Mouse (Mus musculus): Measurements from ENCODE around the gene Cep112.
A peak's percentile ranks its signal among the peaks of the same experiment; 100 is the strongest.
"Not testable (repeated sequence)": the region's sequence is repeated elsewhere in the genome, so short reads cannot be mapped to it uniquely, and the experiment has no call there.

Gene Cep112

DNA sequence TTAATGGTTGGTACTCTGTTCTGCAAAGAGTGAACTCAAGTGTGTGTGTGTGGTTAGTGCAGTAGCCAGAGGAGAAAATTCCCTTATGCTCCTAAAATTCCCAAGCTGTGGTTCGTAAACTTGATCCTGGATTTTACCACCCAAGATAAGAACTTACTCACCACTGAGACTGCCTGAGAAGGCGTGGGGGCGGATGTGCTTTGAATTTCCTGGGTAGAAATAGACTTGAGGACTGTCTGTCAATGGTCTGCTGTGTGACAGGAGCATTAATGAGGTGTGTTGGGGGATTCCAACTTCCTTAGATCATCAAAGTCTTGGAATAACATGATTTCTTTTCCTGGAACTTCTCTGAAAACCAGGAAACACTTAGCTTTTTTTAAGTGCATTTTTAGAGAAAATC, 374.7 kb downstream of the Cep112 start:
- DNase-seq (ENCODE audit: low spot score): no peak

DNA sequence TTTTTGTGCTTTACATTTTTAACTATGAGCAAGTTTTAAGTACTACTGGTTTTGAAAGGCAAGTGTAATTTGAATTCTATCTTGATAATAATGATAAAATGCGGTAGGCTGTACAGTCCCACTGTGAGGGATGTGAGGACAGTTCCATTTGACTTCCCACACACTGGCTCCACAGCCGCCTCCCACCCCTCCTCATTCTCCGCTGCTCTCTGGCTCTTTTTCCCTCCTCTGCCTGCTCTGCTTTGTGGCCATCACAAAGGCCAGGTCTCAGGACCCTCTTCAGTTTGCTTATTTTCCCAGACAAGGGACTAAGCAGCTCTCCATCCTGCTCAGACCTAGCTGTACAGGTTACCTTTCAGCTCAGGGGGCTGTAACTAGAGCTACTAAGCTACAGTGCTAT, 379.0 kb downstream of the Cep112 start:
- no peak for DNase-seq (ENCODE audit: low spot score)

DNA sequence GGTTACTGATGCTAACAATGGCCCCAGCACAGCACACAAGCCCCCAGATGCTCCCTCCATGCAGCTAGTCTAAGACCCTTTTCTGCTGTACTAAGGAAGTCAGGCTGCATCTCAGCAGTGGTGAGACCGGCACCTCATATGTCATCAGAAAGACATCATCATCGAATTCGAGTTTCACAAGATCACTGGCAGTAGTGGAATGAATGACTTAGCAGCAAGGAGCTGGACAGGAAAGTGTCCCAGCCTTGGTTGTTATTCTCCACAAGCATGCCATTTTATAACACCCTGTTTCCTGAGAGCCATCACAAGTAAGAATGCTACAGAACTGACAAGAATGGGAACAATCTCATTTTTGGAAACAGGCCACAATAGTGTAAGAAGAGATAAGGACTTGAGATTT, 381.0 kb downstream of the Cep112 start:
- DNase-seq (ENCODE audit: low spot score): no peak

DNA sequence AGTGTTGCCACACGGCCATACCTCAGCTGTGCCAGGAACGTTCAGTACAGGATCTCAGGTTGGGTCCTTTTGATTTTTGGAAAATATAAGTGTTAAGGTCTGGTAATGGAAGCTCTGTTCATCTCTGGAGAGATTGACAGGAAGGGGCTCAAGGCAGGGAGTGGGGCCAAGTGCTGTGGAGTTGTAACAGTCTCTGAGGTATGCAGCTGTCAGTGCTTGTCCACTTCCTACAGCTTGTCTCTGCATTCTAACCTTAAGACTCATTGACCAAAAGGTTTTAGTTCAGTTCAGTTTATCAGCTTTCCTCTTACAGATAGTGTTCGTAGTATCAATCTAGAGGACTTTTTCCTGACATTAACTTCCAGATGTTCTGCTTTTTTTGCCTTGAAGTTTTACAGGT, 384.6 kb downstream of the Cep112 start:
- no peak for DNase-seq (ENCODE audit: low spot score)

GRCm38 (mm10) chr11:108821771-108822170, 396.8 kb downstream of the Cep112 start:
- no peak for DNase-seq (ENCODE audit: low spot score)

GRCm38 (mm10) chr11:108822257-108822656, 397.3 kb downstream of the Cep112 start:
- no peak for DNase-seq (ENCODE audit: low spot score)

DNA sequence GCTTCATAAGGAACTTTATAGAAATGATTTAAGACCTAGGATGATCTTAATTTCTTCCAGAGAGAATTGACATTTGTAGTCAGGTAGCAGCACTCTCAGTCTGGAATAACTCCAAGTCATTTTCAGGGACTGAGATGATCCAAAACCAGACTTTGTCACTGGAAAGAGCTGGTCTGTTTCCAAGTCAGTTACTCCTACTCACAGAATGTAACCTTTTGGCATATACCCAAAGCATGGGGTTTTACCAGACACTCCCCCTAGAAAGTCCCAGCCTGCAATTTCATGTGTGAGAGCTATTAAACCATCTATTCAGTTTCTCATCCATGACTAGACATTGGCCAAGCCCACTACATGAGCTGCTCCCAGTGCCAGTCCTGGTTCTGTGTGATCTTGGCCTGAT, 402.3 kb downstream of the Cep112 start:
- DNase-seq (ENCODE audit: low spot score): no peak

GRCm38 (mm10) chr11:108828374-108829025, 403.5 kb downstream of the Cep112 start:
- DNase-seq (ENCODE audit: low spot score): no peak

DNA sequence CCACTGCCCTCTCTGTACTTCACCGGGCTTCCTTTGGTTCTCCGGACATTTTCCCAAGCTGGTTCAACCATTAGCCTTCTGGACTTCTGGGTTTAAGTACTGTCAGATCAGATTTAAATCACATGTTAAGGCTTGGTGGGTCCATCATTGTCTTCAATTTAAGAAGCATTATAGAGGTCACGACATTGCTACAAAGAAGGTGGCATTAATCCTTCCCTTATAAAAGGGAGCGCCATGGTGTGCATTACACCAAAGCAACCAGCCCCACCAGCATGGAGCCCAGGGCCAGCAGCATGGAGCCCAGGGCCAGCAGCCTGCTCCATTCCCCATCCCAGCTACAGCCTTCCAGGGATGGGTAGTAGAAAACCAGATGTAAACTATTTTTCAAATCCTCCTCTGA, 411.7 kb downstream of the Cep112 start:
- peak; percentile 82 for DNase-seq (ENCODE audit: low spot score)

GRCm38 (mm10) chr11:108840195-108840594, 415.2 kb downstream of the Cep112 start:
- no peak for DNase-seq (ENCODE audit: low spot score)

DNA sequence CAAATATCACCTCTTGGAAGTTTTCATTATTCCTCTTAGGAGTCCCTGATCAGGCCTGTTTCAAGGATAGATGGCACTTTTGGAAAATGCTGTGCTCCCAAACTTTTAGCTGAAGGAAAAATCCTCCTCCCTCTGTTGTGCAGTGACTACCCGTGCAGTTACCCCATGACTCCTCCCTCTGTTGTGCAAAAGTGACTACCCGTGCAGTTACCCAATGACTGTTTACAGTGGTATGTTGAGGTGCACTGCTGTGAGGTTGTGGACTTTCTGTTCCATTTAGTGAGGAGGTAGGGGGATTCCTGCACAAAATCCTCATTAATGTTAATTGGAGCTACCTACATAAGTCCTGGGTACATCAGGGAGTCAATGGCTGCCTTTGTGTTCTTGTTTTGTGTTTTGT, 417.8 kb downstream of the Cep112 start:
- DNase-seq (ENCODE audit: low spot score): no peak

- DNase-seq (ENCODE audit: low spot score): no peak
These were observed 421.0 kb downstream of the Cep112 start for GRCm38 (mm10) chr11:108845971-108846370.

DNA sequence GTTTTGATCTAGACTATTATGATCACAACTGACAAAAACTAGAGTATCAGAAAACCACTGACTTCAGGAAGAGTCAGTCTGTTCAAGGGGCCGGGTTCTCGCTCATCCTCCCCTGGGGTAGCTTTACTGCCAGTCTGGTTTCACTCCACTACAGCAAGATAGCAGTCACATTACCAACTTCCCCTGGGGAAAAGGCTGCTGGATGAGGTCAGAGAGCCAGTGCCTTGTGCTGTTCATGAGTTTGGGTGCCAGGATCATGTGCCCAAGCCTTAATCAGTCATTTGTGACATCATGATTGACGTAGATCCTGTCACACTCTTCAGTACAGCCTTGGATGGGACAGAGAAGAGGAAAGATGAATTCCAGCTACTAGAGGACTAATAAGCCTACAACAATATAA, 421.5 kb downstream of the Cep112 start:
- DNase-seq (ENCODE audit: low spot score): no peak

- DNase-seq (ENCODE audit: low spot score): no peak
These were observed 426.8 kb downstream of the Cep112 start for GRCm38 (mm10) chr11:108851771-108852170.

- no peak for DNase-seq (ENCODE audit: low spot score)
These were observed 432.3 kb downstream of the Cep112 start for GRCm38 (mm10) chr11:108857254-108857653.

DNA sequence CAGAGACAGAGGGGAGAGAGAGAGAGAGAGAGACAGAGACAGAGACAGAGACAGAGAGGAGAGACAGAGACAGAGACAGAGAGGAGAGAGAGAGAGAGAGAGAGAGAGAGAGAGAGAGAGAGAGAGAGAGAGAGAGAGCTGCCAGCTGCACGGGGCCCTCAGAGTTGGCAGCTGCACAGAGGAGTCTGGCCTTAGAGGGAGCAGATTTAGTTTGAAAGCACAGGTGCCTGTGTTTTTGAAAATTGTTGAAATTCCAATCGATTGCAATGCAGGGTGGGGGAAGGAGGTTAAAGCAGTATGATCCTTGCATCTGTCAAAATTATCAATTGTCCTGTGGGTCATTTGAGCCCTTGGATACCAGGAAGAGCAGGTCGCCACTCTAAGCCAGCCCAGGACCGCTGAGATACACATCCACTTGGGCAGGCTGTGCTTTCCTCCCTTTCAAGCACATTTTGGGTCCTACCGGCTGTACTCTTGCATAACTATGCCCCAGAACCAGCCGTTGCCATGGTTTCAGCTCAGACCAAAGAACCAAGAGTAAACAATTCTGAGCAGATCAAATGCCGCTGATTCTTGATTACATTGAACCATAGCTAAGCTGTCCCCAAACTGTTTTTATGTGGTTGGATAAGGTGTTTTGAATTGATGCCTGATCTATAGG, 432.8 kb downstream of the Cep112 start:
- no peak for DNase-seq (ENCODE audit: low spot score)

DNA sequence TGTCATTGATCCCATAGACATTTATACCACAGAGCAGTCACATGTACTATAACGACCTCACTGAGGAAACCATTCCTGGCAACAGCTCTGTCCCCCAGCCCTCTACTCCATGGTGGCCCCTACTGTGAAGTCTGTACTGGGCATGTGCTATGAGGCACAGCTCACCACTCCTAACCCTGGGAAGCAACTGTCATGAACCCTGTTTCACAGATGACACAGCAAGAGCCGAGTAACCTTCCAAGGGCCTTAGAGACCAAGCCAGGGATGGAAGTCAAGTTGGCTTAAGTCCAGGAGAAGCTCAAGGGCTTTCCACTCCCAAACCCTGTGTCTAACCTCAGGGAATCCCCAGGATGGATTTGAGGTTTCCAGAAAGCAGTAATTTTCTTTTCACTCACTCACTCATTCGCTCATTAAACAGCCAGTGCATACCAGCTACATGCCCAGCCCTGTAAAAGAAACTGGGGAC, 433.4 kb downstream of the Cep112 start:
- DNase-seq (ENCODE audit: low spot score): no peak

GRCm38 (mm10) chr11:108858846-108859245, 433.9 kb downstream of the Cep112 start:
- DNase-seq (ENCODE audit: low spot score): no peak

GRCm38 (mm10) chr11:108862360-108862759, 437.4 kb downstream of the Cep112 start:
- no peak for DNase-seq (ENCODE audit: low spot score)

DNA sequence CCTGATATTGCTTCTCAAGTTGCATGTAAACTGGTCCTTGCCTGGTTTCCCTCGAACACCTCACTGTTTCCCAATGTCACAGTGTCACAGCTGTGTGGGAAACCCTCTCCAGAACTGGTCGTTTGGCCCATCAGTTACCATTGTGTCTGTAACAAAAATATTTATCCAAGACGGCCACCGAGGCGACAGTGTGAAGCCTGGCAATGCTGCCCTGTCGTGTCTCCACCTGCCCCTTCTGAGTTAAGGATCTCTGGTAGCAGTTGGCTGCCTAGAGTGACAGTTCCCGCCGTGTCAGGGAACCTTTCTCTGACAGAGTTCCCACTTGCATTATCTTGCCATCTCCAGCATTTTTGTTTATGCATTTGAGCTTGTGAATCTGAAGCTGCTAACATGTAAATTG, 440.8 kb downstream of the Cep112 start:
- DNase-seq (ENCODE audit: low spot score): no peak

- DNase-seq (ENCODE audit: low spot score): no peak
These were observed 442.5 kb downstream of the Cep112 start for GRCm38 (mm10) chr11:108867538-108867937.

DNA sequence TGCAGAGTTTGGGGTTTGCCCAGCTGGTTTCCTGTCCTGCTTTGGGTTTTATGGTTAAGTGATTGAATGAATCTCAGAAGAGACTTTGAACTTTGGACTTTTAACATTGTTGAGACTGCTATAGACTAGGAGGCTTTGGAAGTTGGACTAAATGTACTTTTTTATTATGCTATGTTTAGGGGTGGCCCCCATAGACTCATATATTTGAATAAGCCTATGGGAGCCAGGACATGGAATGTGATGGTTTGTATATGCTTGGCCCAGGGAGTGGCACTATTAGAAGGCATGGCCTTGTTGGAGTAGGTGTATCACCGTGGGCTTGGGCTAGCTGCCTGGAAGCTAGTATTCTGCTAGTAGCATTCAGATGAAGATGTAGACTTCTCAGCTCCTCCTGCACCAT, 446.3 kb downstream of the Cep112 start:
- not testable (repeated sequence) for DNase-seq (ENCODE audit: low spot score)

DNA sequence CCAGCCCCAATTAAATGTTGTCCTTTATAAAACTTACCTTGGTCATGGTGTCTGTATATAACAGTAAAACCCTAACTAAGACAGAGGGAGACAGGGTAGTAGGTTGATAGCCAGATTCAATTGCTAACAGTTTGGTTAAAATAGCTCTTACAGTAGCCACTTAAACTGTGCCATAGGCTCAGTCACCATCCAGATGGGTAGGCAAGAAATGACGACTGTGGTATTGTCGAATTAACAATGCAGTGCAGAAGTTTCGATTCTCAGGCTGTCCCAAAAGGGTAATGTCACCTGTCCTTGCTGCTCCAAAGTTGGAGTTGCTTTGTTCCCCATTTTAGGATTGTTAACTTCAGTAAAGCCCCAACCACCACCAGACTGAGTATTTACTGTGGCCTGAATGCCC, 446.8 kb downstream of the Cep112 start:
- no peak for DNase-seq (ENCODE audit: low spot score)

GRCm38 (mm10) chr11:108876633-108877205, 451.7 kb downstream of the Cep112 start:
- no peak for DNase-seq (ENCODE audit: low spot score)

Measured in retina, embryonic 14.5 days (tissue).